Mouse (Mus musculus): ENCODE data around the gene Ankef1. TPM values are rescaled to one million over a fixed set of nuclear protein-coding genes. Genes with fewer than 3 reads are reported as not detected.

Gene Ankef1
- total RNA-seq (2021) = 10 to 100 TPM; 12.9 to 14.6 TPM
- long read RNA-seq, experiment 1, partial matches to known transcripts = 2 of 8 reads
- long read RNA-seq, experiment 1, other reads (novel, unspliced or antisense) = 1 of 8 reads
- long read RNA-seq, experiment 2, partial matches to known transcripts = 0 of 7 reads
- long read RNA-seq, experiment 2, other reads (novel, unspliced or antisense) = 3 of 7 reads

DNA sequence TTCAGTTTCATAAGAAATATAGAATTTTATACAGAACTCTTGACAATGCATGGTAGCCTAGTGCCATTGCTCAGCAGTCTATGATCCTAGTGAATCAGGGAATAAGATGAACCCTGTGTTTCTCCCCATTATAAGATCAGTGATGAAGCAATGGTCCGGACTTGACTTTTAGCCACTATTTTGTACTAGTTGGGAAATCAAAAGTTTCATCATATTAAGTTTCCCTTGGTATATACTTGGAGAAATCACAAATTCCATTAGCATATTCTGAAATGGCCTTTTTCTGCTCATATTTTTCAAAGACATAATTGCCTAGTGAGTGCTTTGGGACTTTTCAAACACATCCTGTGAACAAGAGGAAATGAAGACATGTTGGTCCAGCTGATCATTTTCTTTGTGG, at the start of gene Ankef1:
Gene Ankef1 (plus strand): TSS at position 260 of the 400 bp plus-strand sequence.
- no peak for DNase-seq

DNA sequence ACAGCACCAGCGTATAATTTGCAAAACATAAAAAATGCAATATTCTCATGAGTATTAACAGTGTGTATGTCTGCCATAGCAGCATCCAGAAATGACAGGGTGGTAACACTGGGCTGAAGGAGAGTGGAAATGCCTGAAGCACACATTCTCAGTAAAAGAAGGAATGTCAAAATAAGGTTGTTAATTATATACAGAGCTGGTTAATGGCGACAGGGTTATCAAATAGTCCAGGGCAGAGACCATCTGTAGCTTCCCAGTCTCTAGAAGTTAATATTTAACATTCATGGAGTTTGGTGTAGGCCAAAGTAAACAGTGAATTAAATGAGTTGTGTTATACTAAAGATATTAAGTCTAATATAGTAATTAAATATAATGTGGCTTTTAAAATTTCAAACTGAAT, 45.2 kb upstream of the Ankef1 start:
- no peak for DNase-seq

DNA sequence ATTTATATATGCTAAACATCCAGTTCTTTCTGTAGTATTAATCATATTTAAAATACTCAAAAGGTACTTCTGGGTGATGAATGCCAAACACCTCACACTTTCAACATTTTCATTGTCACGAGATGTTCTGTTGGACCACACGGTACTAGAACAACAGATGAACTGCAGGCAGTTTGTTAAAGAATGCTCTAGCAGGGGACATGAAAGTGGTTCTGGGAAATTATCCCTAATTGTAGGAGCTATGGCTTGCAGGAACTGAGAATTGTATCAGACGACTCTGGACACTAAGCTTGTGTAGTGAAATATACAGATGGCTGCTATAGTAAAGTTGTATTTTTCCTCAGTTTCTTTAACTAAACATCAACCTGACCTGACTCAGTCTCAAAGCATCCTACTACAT, 44.8 kb upstream of the Ankef1 start:
- no peak for DNase-seq

DNA sequence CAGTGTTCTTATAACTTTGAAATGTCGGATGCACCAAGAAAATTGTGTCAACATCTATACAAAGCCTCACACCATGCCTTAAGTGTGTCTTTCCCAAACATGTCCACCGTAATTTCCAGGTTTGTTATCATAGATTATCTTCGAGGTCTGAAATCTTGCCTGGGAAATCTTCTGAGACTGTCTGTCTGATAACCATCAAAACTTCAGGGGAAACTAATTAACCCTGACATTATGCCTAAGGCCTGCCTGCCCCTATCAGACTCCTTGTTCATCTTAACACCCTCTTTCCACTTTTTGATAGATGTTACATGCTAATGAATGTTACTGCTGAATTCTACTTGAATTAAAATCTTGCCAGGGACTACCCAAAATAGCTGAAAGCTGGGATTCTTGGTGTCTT, 24.1 kb upstream of the Ankef1 start:
- no peak for DNase-seq

DNA sequence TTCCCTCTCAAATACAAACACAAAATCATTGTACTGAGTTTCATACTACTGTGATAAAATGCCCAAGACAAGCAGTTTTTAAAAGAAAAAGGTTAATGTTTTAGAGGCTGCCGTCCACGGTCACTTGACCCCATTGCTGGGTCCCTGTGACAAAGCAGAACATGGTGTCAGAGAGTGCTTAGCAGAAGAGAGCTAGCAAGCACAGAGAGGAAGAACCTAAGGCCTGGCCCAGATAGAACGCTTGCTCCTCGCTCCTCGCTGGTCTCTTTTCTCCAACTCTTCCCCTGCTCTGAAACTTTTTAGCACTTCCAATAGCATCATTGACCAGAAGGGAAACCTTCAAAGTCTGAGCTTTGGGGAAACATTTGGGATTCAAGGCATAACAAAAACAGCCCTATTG, 19.4 kb upstream of the Ankef1 start:
- DNase-seq = no peak

DNA sequence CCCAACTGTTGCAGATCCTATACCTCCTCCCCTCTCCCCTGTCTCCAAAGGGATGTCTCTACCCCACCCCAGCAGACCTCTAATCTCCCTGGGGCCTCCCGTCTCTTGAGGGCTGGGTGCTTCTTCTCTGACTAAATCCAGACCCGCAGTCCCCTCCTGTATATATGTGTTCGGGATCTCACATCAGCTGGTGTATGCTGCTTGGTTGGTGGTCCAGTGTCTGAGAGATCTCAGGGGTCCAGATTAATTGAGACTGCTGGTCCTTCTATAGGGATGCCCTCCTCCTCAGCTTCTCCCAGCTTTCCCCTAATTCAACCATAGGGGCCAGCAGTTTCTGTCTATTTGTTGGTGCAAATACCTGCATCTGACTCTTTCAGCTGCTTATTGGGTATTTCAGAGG, 18.7 kb upstream of the Ankef1 start:
- no peak for DNase-seq

DNA sequence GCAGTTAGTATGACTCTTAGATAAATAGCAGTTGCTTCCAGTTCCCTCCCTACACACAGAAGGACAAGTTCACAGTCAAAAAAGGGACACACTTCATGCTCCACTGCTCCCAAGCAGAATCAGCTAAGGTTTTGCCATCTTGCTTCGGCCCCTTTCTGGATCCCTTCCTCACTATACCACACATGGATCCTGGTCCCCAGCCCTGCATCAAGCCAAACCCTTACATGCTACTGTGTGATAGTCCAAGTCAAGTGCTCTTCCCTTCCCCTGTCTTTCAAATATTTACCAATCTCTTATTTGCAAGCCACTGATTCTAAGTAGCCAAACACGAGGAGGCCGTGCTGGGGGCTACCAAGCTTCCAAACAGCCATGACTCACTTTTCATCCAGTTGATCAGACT, 16.8 kb upstream of the Ankef1 start:
- no peak for DNase-seq

DNA sequence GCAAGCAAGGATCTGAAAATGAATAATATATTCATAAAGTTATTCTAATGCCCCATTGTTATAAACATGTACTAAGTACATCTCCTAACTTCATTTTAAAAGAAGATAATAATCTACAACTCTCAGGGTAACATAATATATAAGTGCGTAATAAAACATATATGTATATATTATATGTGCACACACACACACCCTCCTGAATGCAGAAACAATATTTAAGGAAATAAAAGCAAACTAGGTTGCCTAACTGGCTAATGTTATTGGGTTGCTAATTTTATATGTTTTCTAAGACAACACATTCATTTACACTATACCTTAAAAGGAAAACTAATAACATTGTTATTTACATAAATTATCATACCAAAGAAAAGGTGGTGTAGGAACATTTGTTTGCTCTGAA, 16.3 kb upstream of the Ankef1 start:
- no peak for DNase-seq

DNA sequence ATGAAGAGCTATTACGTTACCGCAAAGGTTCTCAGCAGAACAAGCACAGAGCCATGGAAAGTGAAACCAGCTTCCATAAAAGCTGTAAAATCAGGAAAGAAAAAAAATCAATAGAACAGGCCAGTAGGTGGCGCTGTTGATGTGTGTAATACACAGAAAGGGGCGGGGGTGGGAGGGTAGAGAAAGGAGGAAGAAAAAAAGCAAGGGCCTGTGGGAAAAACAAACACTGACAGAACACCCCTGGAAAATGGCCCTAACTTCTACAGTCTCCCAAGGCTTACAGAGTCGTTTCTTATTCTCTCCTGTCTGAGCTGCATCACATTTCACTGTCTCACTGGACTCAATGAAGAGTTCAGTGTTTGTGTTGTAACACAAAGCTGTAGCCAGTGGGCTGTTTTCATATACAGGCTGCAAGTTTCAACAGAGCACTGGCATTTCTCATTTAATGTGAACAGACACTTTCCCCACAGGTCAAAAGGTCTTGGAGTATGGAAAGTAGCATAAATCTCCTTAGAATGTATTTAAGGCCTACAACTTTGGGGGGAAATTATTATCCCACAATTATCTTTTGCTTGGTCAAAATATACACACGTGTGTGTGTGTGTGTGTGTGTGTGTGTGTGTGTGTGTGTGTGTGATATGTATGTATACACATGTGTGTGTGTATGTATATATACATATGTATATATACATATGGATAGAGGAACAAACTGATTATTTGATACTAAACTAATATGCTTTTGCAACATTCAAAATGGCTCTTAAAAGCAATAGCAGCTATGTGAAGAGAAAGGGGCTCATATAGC, 15.7 kb upstream of the Ankef1 start:
- DNase-seq = peak; percentile 77

DNA sequence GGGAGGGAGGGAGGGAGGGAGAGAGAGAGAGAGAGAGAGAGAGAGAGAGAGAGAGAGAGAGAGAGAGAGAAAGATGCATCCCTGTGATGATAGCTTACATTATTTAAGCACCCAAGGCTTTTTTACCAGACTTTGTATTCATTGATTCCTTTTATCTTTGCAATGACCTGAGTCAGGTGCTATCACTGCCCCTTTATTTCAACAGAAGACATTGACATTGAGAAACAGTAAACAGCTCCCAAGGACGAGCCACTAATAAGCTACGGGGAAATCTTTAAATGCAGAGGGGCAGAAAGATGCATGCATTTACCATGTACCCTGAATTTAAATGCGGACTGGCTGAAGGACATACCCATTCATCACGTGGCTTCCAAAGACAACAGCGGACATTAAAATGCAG, 14.7 kb upstream of the Ankef1 start:
- DNase-seq = no peak

DNA sequence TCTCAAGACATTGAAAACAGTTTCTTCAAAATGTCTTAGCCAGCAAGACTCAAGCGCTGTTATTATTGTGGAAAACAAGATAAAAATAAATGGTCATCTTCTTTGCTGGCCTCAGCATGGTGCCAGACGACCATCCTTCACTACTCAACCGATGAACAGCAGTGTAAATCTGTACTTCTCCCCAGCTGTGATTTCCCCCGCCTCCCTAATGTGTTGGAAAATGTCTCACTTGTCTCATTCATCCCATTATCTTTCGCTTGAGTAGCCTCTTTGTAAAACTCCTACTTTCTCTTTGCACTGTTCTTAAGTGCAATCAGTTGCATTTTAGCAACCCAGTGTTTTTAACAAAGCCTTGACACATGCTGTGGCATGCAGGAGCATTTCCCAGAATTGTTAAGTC, 9.4 kb downstream of the Ankef1 start:
- DNase-seq = no peak

DNA sequence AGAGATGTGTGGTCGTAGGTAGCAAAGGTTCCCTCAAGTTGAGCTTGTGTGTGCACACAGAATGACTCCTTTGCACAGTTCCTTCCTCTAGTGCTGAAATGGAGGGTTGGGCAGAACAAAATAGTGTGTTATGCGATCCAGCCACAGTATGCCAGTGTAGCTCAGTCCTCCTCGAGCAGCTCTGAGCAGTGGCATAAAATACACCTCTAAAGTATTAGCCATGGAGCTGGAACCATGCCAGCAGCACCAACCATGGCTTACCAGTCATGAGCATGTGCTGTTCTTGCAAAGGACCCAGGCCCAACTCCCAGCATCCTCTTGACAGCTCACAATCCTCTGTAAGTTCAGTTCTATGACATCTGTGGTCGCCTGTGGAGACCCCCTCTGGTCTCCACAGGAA, 10.0 kb downstream of the Ankef1 start:
- no peak for DNase-seq

DNA sequence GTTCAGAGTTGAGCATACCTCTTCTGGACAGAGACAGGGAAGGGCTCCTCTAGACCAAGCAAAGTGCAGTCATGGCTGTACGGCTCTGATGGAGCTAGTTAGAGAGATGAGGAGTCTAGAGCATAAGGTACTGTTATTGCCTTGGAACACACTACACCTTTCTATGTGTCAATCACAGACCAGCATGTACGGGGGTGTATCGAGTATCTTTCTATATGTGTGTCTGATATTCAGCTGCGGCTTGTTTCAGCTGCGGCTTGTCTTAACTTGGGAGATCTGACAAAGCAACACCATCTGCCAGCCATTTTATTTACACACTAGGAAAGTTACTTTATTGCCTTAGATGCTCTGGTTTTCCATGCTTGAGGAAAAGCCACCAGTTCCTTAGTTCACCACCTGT, 11.1 kb downstream of the Ankef1 start:
- no peak for DNase-seq

DNA sequence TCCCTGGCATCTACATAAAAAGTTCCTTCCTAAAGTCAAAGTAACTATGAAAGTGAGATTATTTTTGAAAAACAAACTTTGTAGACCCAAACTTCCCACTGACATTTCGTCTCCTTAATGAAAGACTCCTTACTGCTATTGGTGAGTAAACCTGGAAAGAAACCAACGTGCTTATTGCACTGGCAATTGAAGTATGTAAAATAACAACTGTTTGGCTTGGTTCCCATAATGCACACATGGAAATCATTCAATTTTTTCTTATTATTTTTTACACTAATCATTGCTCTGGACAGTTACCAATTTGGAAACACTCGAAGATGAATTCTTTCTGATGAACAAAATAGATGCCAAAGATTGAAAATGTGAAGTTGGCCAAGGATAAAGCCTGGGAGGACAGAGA, 12.1 kb downstream of the Ankef1 start:
- DNase-seq = no peak

DNA sequence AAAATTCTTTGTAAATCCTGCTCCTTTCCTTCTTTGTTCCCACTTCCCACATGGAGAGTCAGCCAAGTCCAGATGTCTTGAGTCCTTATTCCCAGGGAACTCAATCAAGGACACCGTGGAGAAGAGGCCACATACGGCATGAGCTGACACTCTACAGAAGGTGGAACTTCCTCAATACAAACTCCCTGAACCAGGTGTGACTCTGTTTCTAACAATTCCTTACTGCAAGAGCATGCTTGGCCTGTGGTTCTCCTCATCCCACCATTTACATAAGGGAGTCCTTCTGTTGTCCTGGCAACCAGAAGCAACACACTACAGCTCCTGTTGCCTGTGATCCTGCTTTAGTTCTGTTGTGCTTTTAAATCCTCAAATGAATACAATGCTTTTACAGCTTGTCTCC, 13.8 kb downstream of the Ankef1 start:
- DNase-seq = no peak

DNA sequence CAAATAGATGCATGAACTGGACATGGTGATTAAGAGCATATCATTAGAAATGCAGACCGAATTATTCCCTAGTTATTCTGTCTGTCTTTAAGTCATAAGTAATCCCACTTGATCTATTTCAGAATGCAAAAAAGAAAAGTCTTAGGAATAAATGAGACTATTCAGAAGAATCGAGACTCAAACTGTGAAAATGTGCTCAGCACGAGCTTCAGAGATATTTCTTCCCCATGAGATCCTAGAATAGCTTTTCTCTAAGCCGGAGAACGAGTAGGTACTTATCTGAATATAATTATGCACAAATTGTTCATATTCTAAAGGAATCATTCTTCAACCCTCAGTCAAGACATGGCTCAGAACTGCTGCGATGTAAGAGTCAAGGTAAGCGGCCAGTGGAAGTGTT, 27.2 kb downstream of the Ankef1 start:
- no peak for DNase-seq

DNA sequence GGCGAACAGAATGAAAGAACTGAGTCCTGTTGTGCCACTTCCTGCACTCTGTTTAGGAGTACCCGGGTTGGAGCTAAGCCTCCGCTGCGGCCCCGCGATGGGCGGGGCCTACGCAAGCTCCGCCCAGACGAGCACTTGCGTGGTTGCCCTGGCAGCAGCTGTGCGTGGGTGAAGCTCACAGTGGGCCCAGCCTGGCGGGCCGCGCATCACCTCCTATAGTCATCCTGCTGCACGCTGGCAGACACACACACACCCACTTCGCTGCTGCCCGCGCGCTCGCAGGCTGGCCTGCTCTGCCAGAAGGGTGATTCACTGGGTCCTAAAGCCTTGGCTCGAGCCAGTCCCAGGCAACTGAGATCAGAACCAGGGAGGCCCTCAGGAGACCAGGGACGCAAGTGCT, 30.3 kb downstream of the Ankef1 start:
- DNase-seq = peak; percentile 90

DNA sequence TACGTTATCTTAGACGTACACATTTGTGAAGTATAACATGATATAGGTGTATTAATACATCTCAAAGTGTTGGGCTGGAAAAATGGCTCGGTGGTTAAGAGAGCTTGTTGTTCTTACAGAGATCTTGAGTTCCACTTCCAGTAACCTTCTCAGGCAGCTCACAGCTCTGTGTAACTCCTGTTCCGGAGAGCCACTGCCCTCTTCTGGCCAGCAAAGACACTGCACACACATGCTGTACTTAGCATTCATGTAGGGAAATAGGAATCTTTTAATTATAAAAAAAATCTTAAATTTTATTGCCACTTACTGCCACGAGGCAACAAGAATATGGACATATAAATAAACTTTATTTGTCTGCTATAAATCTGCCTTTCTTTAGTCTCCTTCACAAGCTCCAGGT, 56.3 kb downstream of the Ankef1 start:
- peak; percentile 6 for DNase-seq

DNA sequence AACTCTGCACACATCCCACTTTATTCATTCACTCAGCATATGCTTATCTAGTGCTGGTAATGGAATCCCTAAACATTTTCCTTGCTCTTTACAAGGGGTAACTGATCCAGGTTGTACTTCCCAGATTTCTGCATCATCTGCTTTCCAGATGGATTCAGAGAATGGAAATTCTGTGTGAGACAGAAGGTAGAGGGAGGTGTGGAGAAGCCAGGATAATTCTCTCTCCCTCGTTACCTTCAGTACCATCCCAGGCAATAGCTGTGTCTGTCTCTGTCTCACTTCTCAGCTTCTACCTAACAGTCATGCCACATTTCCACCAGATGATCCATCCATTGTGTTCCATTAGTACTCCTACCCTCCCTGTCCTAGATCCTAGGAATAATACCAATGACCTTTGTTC, 60.6 kb downstream of the Ankef1 start:
- no peak for DNase-seq

DNA sequence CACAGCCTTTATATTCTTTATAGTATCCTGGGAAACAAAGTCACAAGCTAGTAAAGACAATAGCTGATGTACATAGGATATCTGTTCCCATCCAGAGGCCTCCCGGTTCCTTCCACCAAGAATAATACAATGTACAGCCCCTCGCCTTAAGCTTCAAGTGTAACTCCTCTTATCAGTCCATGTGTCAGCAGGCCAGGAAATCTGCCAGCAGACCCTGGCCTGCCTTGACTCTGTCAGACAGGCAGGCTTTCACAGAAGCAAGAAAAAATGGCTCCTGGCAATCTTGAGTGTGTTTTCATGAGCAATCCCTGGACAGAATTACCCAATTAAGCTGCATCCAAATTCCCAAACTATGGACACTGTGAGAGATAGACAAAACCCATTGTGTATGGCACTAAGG, 69.1 kb downstream of the Ankef1 start:
- DNase-seq = no peak

DNA sequence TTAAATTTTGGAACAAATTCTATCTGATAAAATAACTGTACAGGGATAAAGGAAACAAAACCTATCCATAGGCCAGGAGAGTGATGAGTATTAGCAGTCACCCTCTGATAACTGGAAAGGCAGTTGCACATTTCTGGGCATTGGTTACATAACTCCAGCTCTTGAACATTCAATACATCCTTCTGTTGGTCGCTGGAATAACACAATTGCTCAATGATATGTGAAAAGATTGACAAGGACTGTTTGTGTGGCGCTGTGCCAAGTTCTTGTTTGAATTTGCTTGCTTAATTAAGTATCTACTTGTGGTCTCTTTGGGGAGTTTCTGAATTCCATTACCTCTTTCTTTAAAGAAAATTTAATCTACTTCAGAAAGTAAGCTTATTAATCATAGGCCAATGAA, 81.1 kb downstream of the Ankef1 start:
- DNase-seq = no peak

DNA sequence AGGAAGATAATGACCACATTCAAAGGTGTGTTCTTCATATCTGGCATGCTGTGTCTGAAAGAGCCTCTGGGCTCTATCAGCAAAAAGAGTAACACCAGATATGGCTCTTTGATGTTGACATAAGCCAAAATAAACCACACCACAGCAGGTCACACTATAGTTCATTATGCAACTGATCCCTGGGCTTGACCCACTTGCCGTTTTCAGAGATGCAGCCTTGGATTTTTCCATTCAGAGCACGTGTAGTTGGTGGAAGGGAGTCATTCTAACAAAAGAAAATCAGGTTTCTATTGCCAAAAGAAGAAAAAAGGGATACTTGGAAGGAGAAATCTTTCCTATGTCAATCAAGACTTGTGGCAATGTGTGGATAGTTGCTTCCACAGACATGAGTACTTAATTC, 87.1 kb downstream of the Ankef1 start:
- no peak for DNase-seq

DNA sequence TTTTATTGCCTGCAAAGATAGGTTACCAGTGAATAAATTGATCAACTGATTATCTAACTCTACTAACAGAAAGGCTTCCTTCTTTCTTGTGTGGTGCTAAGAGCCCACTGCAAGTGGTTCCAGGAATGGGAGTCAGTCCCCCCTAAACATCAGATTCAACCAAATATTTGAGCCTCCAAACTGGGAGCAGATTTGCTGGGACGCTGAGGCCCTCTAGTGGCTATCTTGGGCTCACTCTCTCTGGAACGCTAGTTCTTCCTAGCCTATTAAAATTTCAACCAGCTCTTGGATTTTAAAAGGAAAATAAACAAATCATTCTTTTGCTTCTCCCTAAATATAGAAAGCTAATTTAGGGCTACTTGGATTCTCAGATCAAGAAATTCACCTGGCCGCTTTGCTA, 94.7 kb downstream of the Ankef1 start:
- peak; percentile 73 for DNase-seq

DNA sequence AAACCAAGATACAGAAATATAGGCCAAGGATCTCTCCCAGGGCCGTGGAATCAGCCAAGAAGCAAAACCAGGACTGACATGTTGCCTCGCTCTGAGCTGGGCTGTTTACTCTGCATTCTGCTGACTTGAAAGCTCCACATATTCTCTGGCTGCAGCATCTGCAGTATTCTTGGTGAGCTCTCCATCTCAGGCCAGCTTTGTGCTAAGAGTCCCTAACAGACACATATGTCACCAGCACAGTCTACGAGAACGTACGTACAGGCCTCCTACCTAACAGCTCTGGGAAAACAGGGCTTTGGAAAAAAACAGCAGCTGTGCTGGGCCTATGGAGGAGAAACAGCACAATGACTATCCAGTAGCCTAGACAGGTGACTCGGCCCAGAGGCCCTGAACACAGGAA, 97.0 kb downstream of the Ankef1 start:
- DNase-seq = peak; percentile 21
